Mouse (Mus musculus) heart, embryonic 11.5 days (tissue): ENCODE data around the gene Adam8. TPM values are rescaled to one million over a fixed set of nuclear protein-coding genes. Genes with fewer than 3 reads are reported as not detected.

Experiments
- ATAC-seq: fragments of 200-750 bp; cut with Nextera tagmentation; replicated peaks from 2 replicates; pipeline ENCODE4 v1.8.0; 2017; ENCODE audit warnings: moderate library complexity; ENCODE audit not compliant: insufficient number of reproducible peaks, low FRiP score, low TSS enrichment
- H3K27ac ChIP-seq: fragments of 300-500 bp; sonication (generic); 2 replicates; pipeline ENCODE4 v1.5.1; 2014; ENCODE audit warnings: mild to moderate bottlenecking, low read depth, low read length
- H3K27me3 ChIP-seq: fragments of 300-500 bp; sonication (generic); 2 replicates; pipeline ENCODE4 v1.6.1; 2014; ENCODE audit warnings: mild to moderate bottlenecking, low read length, mixed read lengths; ENCODE audit not compliant: control insufficient read depth, insufficient read depth
- H3K36me3 ChIP-seq: fragments of 300-500 bp; sonication (generic); 2 replicates; pipeline ENCODE4 v1.6.1; 2014; ENCODE audit warnings: mild to moderate bottlenecking, low read length, moderate library complexity, mixed read lengths; ENCODE audit not compliant: control insufficient read depth, insufficient read depth
- H3K4me1 ChIP-seq: fragments of 300-500 bp; sonication (generic); 2 replicates; pipeline ENCODE4 v1.6.1; 2014; ENCODE audit warnings: low read length; ENCODE audit not compliant: control insufficient read depth, insufficient read depth
- H3K4me2 ChIP-seq: fragments of 300-500 bp; sonication (generic); 2 replicates; pipeline ENCODE4 v1.6.1; 2014; ENCODE audit warnings: mild to moderate bottlenecking, moderate library complexity
- H3K4me3 ChIP-seq: fragments of 300-500 bp; sonication (generic); 2 replicates; pipeline ENCODE4 v1.5.1; 2014; ENCODE audit warnings: low read depth, low read length
- H3K9ac ChIP-seq: fragments of 300-500 bp; sonication (generic); 2 replicates; pipeline ENCODE4 v1.6.1; 2014; ENCODE audit warnings: mild to moderate bottlenecking, low read depth, low read length, moderate library complexity
- H3K9me3 ChIP-seq: fragments of 300-500 bp; sonication (generic); replicated peaks from 2 replicates; pipeline ENCODE4 v1.6.1; 2016; ENCODE audit warnings: low read length; ENCODE audit not compliant: control insufficient read depth
- WGBS: fragments of 180-500 bp; shearing (Covaris S2); extraction: QIAGEN DNeasy Blood & Tissue Kit; methylation state at CpG from one replicate; pipeline ENCODE4 v1.1.7; 2014; ENCODE audit not compliant: insufficient replicate concordance; 5-methylcytosine and 5-hydroxymethylcytosine counted together
- polyA plus RNA-seq: library from polyadenylated mRNA; unstranded; fragments of >200 nt; fragmentation: Nextera tagmentation; extraction: Ambion mirVana; gene quantifications from 2 replicates; pipeline ENCODE4 v1.2.1, GENCODE M21; 2014

Adam8 gene
- polyA plus RNA-seq, 1 experiment from 2014 or later: 1.4 TPM

GRCm38 (mm10) chr7:139963814-139964213, 28.5 kb downstream of the Adam8 start:
- peaks cover 22% of the 10 kb centered on the region for H3K27me3 ChIP-seq
- WGBS: 55% methylated on average over 4 of the region's 4 CpGs

GRCm38 (mm10) chr7:139961141-139961540, 31.2 kb downstream of the Adam8 start:
- peaks cover 9% of the 10 kb centered on the region for H3K4me1 ChIP-seq
- H3K4me2 ChIP-seq: no peak overlapping the region
- no peak overlapping the region for H3K4me3 ChIP-seq
- no peak overlapping the region for H3K9ac ChIP-seq
- H3K27ac ChIP-seq: no peak overlapping the region
- no peaks in the 10 kb centered on the region for H3K36me3 ChIP-seq
- 82% methylated on average over 10 of the region's 10 CpGs for WGBS
- H3K27me3 ChIP-seq: peaks cover 34% of the 10 kb centered on the region
- H3K9me3 ChIP-seq: no peaks in the 10 kb centered on the region
- no peak for ATAC-seq

More at GRCm38 (mm10) chr7:139963814-139964213, 28.5 kb downstream of the Adam8 start:
- H3K27ac ChIP-seq: no peak overlapping the region
- no peak overlapping the region for H3K4me3 ChIP-seq
- H3K4me2 ChIP-seq: no peak overlapping the region
- H3K9ac ChIP-seq: no peak overlapping the region
- no peaks in the 10 kb centered on the region for H3K4me1 ChIP-seq
- no peaks in the 10 kb centered on the region for H3K9me3 ChIP-seq
- H3K36me3 ChIP-seq: no peaks in the 10 kb centered on the region
- no peak for ATAC-seq

- Histone ChIP-seq H3K4me2 (no peak overlapping the region), H3K9me3 (no peaks in the 10 kb centered on the region), H3K4me1 (peaks cover 9% of the 10 kb centered on the region), H3K9ac (no peak overlapping the region), H3K36me3 (no peaks in the 10 kb centered on the region), H3K27ac (no peak overlapping the region), H3K4me3 (no peak overlapping the region), H3K27me3 (peaks cover 45% of the 10 kb centered on the region)
- 30% methylated on average over 11 of the region's 11 CpGs for WGBS
- ATAC-seq: no peak
Measured at GRCm38 (mm10) chr7:139957958-139958357, 34.4 kb downstream of the Adam8 start.

GRCm38 (mm10) chr7:139957437-139957836, 34.9 kb downstream of the Adam8 start:
- Histone ChIP-seq H3K9me3 (no peaks in the 10 kb centered on the region), H3K27me3 (peaks cover 45% of the 10 kb centered on the region)
- 36% methylated on average over 11 of the region's 11 CpGs for WGBS

GRCm38 (mm10) chr7:139956658-139957057, 35.7 kb downstream of the Adam8 start:
- no peaks in the 10 kb centered on the region for H3K9me3 ChIP-seq
- H3K4me2 ChIP-seq: no peak overlapping the region
- H3K36me3 ChIP-seq: no peaks in the 10 kb centered on the region
- 66% methylated on average over 3 of the region's 3 CpGs for WGBS
- ATAC-seq: no peak
- no peak overlapping the region for H3K4me3 ChIP-seq
- peaks cover 43% of the 10 kb centered on the region for H3K27me3 ChIP-seq
- H3K4me1 ChIP-seq: peaks cover 9% of the 10 kb centered on the region
- no peak overlapping the region for H3K27ac ChIP-seq
- H3K9ac ChIP-seq: no peak overlapping the region

More at GRCm38 (mm10) chr7:139957437-139957836, 34.9 kb downstream of the Adam8 start:
- no peak for ATAC-seq
- Histone ChIP-seq H3K27ac (no peak overlapping the region), H3K4me2 (no peak overlapping the region), H3K4me3 (no peak overlapping the region), H3K4me1 (peaks cover 9% of the 10 kb centered on the region), H3K9ac (no peak overlapping the region), H3K36me3 (no peaks in the 10 kb centered on the region)

GRCm38 (mm10) chr7:139955505-139955904, 36.9 kb downstream of the Adam8 start:
- ATAC-seq: no peak
- no peaks in the 10 kb centered on the region for H3K9me3 ChIP-seq
- peaks cover 37% of the 10 kb centered on the region for H3K27me3 ChIP-seq

GRCm38 (mm10) chr7:139951991-139952633, 40.2 kb downstream of the Adam8 start:
- Histone ChIP-seq H3K4me1 (peaks cover 2% of the 10 kb centered on the region; the same call in 1 of the 2 replicates), H3K9ac (no peak overlapping the region), H3K27ac (no peak overlapping the region), H3K4me2 (peak overlapping the region; percentile 93; the same call in 1 of the 2 replicates), H3K27me3 (peaks cover 25% of the 10 kb centered on the region), H3K36me3 (no peaks in the 10 kb centered on the region), H3K4me3 (no peak overlapping the region), H3K9me3 (no peaks in the 10 kb centered on the region)
- 56% methylated on average over 6 of the region's 6 CpGs for WGBS
- ATAC-seq: no peak

More at GRCm38 (mm10) chr7:139955505-139955904, 36.9 kb downstream of the Adam8 start:
- 79% methylated on average over 4 of the region's 4 CpGs for WGBS
- Histone ChIP-seq H3K27ac (no peak overlapping the region), H3K36me3 (no peaks in the 10 kb centered on the region), H3K4me1 (peaks cover 9% of the 10 kb centered on the region), H3K4me2 (no peak overlapping the region), H3K4me3 (no peak overlapping the region), H3K9ac (no peak overlapping the region)

GRCm38 (mm10) chr7:139951079-139951478, 41.3 kb downstream of the Adam8 start:
- no peaks in the 10 kb centered on the region for H3K36me3 ChIP-seq
- H3K4me2 ChIP-seq: peak overlapping the region; percentile 93
- 3% methylated on average over 16 of the region's 16 CpGs for WGBS
- H3K9ac ChIP-seq: peak overlapping the region; percentile 72
- H3K9me3 ChIP-seq: no peaks in the 10 kb centered on the region
- peak overlapping the region; percentile 61 for H3K4me3 ChIP-seq
- H3K4me1 ChIP-seq: peaks cover 2% of the 10 kb centered on the region; the same call in 1 of the 2 replicates
- peaks cover 24% of the 10 kb centered on the region for H3K27me3 ChIP-seq
- ATAC-seq: no peak
- no peak overlapping the region for H3K27ac ChIP-seq
